Mouse (Mus musculus) brain, embryonic 14.5 days (tissue): ENCODE results near the gene Robo1.

Experiments
- CTCF ChIP-seq: fragments of 200-500 bp; IDR thresholded peaks from 2 replicates; pipeline ENCODE4 v1.5.1; 2012; ENCODE audit warnings: inconsistent platforms, mild to moderate bottlenecking, moderate library complexity, borderline replicate concordance; ENCODE audit not compliant: insufficient read depth, insufficient read length; ENCODE audit errors: extremely low read depth
- POLR2A ChIP-seq: fragments of 200-500 bp; IDR thresholded peaks from 2 replicates; pipeline ENCODE4 v1.6.1; 2012; ENCODE audit warnings: mild to moderate bottlenecking, inconsistent platforms, borderline replicate concordance; ENCODE audit not compliant: poor library complexity, insufficient read depth, insufficient read length, severe bottlenecking; ENCODE audit errors: extremely low read depth

DNA sequence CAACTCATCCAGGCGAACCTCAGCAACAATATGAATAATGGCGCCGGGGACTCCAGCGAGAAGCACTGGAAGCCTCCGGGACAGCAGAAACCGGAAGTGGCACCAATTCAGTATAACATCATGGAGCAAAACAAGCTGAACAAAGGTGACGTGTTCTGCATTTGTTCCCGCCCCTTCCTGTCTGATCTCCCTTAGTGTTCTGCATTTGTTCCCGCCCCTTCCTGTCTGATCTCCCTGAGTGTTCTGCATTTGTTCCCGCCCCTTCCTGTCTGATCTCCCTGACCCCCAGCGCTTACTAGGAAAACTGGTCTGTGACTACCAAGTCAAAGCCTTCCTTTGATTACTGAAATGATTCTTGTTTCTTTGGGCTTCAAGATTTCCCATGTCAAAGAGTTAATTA, 696.5 kb downstream of the Robo1 start:
- TF ChIP-seq POLR2A = no peak
- no peak for TF ChIP-seq CTCF
